Mouse (Mus musculus): ENCODE results near the gene Bod1l. TPM values are rescaled to one million over a fixed set of nuclear protein-coding genes. Genes with fewer than 3 reads are reported as not detected.

Bod1l gene
- total and polyA plus RNA-seq, 3 experiments, result 20.7 to 472 (median 23.8) TPM

DNA sequence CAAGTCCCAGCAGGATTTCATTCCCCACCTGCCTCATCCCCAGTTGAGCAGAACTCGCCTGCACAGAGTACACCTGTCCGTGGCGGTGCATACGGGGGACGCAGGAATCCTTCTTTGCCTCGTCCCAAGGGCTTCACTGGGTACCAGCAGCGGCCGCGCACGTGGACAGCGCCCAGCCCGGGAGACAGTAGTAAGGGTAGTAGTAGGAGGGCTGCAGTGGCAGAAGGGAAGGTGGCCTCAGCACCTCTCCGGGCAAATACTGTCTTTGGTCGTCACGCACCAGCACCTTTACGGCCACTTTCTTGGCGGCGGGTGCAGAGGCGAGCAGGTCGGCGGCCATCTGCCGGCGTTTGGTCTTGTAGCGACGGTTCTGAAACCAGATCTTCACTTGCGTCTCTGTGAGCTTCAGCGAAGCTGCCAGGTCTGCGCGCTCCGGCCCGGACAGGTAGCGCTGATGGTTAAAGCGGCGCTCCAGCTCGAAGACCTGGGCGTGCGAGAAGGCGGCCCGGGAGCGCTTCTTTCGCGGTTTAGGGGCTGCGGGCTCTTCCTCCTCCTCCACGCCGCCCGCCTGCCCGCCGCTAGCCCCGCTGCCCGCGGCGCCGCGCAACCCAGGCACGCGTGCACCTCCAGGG lies 82.5 kb downstream of the Bod1l start:
- Histone ChIP-seq H3K36me3 (ENCODE audit: control insufficient read depth in 1 of 2, insufficient read depth in 2 of 2, low read length in 2 of 2) (no peaks in the 10 kb centered on the region; a peak in 1 of 4 replicates), H3K27me3 (ENCODE audit: control insufficient read depth in 1 of 2, insufficient read depth in 2 of 2, low read length in 2 of 2) (no peaks in the 10 kb centered on the region), H3K27ac (ENCODE audit: control insufficient read depth, low read depth, low read length) (no peak overlapping the region), H3K4me1 (ENCODE audit: control insufficient read depth in 1 of 2, insufficient read depth in 2 of 2, low read length in 2 of 2) (no peaks in the 10 kb centered on the region; a peak in 1 of 4 replicates), H3K79me2 (ENCODE audit: control insufficient read depth, insufficient read depth, low read length, poor library complexity) (no peaks in the 10 kb centered on the region), H3K9me3 (replicated peaks; ENCODE audit: insufficient read depth, low read length) (no peaks in the 10 kb centered on the region), H3K9ac (ENCODE audit: control insufficient read depth, low read depth, low read length, poor library complexity, severe bottlenecking) (no peak overlapping the region), H3K4me3 (ENCODE audit: control insufficient read depth in 1 of 2, insufficient read depth in 1 of 2, low read depth in 2 of 2, low read length in 2 of 2) (no peak overlapping the region)
- TF ChIP-seq POLR2AphosphoS2 (IDR thresholded peaks at IDR 0.05; ENCODE audit: low read length), result no peak
- TF ChIP-seq TAL1 (IDR thresholded peaks at IDR 0.05; ENCODE audit: low read length), result no peak
- TF ChIP-seq MYB (IDR thresholded peaks at IDR 0.05; ENCODE audit: low read depth, low read length), result no peak
- no peak for TF ChIP-seq ZMIZ1 (IDR thresholded peaks at IDR 0.05; ENCODE audit: low read depth, low read length)
- no peak for TF ChIP-seq TBP (IDR thresholded peaks at IDR 0.05; ENCODE audit: low read depth, low read length)
- TF ChIP-seq MEF2A (IDR thresholded peaks at IDR 0.05; ENCODE audit: extremely low read depth, insufficient replicate concordance, low read depth, low read length, poor library complexity, severe bottlenecking), result no peak
- TF ChIP-seq NRF1 (IDR thresholded peaks at IDR 0.05; ENCODE audit: insufficient read depth, low read depth, low read length, poor library complexity, severe bottlenecking), result no peak
- no peak for TF ChIP-seq MAFK (IDR thresholded peaks at IDR 0.05; ENCODE audit: borderline replicate concordance, low read depth, low read length)
- TF ChIP-seq ETS1 (IDR thresholded peaks at IDR 0.05; ENCODE audit: low read depth, low read length), result no peak
- no peak for DNase-seq (ENCODE audit: low read depth, low spot score)

DNA sequence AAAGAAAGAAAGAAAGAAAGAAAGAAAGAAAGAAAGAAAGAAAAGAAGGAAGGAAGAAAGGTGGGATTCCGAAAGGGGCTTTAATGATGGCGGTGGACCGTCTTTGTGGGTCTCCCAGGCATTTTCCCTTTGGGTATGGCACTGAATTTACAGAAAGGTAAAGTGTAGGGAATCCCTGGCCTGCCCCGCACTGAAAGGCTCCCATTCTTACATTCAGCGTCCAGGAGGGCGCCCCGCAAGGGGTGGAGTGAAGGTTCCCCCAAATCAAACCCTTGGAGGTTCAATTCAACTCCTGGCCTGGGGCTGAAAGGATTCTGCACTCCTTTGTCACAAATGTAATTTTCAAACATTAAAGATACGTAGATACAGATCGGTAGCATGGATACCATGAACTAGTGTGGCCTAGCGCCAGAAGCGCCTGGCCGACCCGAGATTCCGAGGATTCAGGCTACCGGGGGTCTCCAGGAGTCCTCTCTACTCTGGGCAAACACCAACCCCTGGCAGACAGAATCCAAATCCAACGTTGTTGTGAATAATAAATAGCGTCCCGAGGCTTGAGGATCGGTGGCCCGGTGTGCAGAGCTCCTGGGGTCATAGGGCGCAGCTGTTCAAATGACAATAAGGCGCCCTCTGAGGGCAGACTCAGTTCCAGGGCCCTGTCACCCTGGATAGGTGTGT lies 83.1 kb downstream of the Bod1l start:
- H3K9me3 ChIP-seq (replicated peaks; ENCODE audit: insufficient read depth, low read length), result no peaks in the 10 kb centered on the region
- H3K36me3 ChIP-seq (ENCODE audit: control insufficient read depth in 1 of 2, insufficient read depth in 2 of 2, low read length in 2 of 2), result peaks cover 0 to 3% of the 10 kb centered on the region in 2 experiments; a peak in 1 of 4 replicates
- no peak for DNase-seq (ENCODE audit: low read depth, low spot score)
- H3K27me3 ChIP-seq (ENCODE audit: control insufficient read depth in 1 of 2, insufficient read depth in 2 of 2, low read length in 2 of 2), result no peaks in the 10 kb centered on the region
- H3K9ac ChIP-seq (ENCODE audit: control insufficient read depth, low read depth, low read length, poor library complexity, severe bottlenecking), result no peak overlapping the region
- TF ChIP-seq MYB (IDR thresholded peaks at IDR 0.05; ENCODE audit: low read depth, low read length), result no peak
- TF ChIP-seq CHD2 (IDR thresholded peaks at IDR 0.05; ENCODE audit: low read length), result no peak
- TF ChIP-seq RAD21 (IDR thresholded peaks at IDR 0.05; ENCODE audit: low read depth, low read length), result no peak
- no peak for TF ChIP-seq KAT2A (conservative IDR thresholded peaks at IDR 0.05; ENCODE audit: low read depth, low read length)
- no peak for TF ChIP-seq MEF2A (IDR thresholded peaks at IDR 0.05; ENCODE audit: extremely low read depth, insufficient replicate concordance, low read depth, low read length, poor library complexity, severe bottlenecking)
- no peak for TF ChIP-seq JUND (IDR thresholded peaks at IDR 0.05; ENCODE audit: low read depth, low read length)
- TF ChIP-seq UBTF (IDR thresholded peaks at IDR 0.05; ENCODE audit: borderline replicate concordance, insufficient read depth, low read depth, low read length), result no peak
- TF ChIP-seq CTCF (IDR thresholded peaks at IDR 0.05 in 2 of 3, conservative IDR thresholded peaks at IDR 0.05 in 1 of 3; ENCODE audit: control insufficient read depth in 1 of 3, insufficient read depth in 1 of 3, low read depth in 2 of 3, low read length in 3 of 3, poor library complexity in 1 of 3, severe bottlenecking in 1 of 3), result no peak
- no peak for TF ChIP-seq POLR2AphosphoS5 (IDR thresholded peaks at IDR 0.05; ENCODE audit: borderline replicate concordance, low read depth, low read length)
- no peak for TF ChIP-seq SMC3 (IDR thresholded peaks at IDR 0.05; ENCODE audit: low read depth, low read length)
- H3K27ac ChIP-seq (ENCODE audit: control insufficient read depth, low read depth, low read length), result no peak overlapping the region
- peaks cover 0 to under 1% of the 10 kb centered on the region in 2 experiments; a peak in 1 of 4 replicates for H3K4me1 ChIP-seq (ENCODE audit: control insufficient read depth in 1 of 2, insufficient read depth in 2 of 2, low read length in 2 of 2)
- H3K79me2 ChIP-seq (ENCODE audit: control insufficient read depth, insufficient read depth, low read length, poor library complexity), result no peaks in the 10 kb centered on the region
- H3K4me3 ChIP-seq (ENCODE audit: control insufficient read depth in 1 of 2, insufficient read depth in 1 of 2, low read depth in 2 of 2, low read length in 2 of 2), result no peak overlapping the region
